In genomic region chr6:51379560-51380274, GRCm38 (mm10) we compare ENCODE assay signal across 8 mouse cellular contexts. TPM values are rescaled to one million over a fixed set of nuclear protein-coding genes. Genes with fewer than 3 reads are reported as not detected.
A peak's percentile ranks its signal among the peaks of the same experiment; 100 is the strongest.
DNase-seq lines count a peak whose midpoint lies in the region; ATAC-seq and TF ChIP-seq lines count a peak whose summit lies in the region.

No protein-coding gene starts in this region.

- no peaks in the 10 kb centered on the region for H3K9me3 ChIP-seq in embryonic facial prominence, embryonic 15.5 days (replicated peaks)
- no peaks in the 10 kb centered on the region for H3K9me3 ChIP-seq in heart, embryonic 16.5 days (replicated peaks; ENCODE audit: control insufficient read depth, low read length)
- no peaks in the 10 kb centered on the region for H3K9me3 ChIP-seq in liver, embryonic 15.5 days (replicated peaks)

- peak; percentile 2 to 26 for DNase-seq in CD8-positive naive resting alpha-beta T cell, adult 2 months (ENCODE audit: low read depth in 2 of 2, low spot score in 2 of 2)
- DNase-seq in kidney, postnatal 4 days: peak; percentile 67 to 76
- peak; percentile 29 for DNase-seq in ovary, postnatal 10 days (ENCODE audit: low spot score)
- peak; percentile 87 for DNase-seq in thymus, postnatal 4 days

- 5% methylated on average over 36 of the region's 36 CpGs for WGBS in embryonic facial prominence, embryonic 15.5 days
- WGBS in heart, embryonic 16.5 days: 3% methylated on average over 36 of the region's 36 CpGs
- WGBS in liver, embryonic 15.5 days (ENCODE audit: insufficient replicate concordance): 2% methylated on average over 36 of the region's 36 CpGs

- no peak for TF ChIP-seq POLR2A in bone marrow macrophage, adult 2 months (IDR thresholded peaks at IDR 0.05; ENCODE audit: borderline replicate concordance, low read depth, low read length)

- TF ChIP-seq CTCF in bone marrow macrophage, adult 2 months (IDR thresholded peaks at IDR 0.05; ENCODE audit: low read depth, low read length): no peak

- no peak overlapping the region for H3K27ac ChIP-seq in bone marrow macrophage, adult 2 months (ENCODE audit: insufficient read depth, low read depth, low read length)
- H3K27ac ChIP-seq in embryonic facial prominence, embryonic 15.5 days (replicated peaks): peak overlapping the region; percentile 89
- H3K27ac ChIP-seq in heart, embryonic 16.5 days (ENCODE audit: low read length): peak overlapping the region; percentile 88
- no peak overlapping the region for H3K27ac ChIP-seq in liver, embryonic 15.5 days (replicated peaks)

- H3K9ac ChIP-seq in embryonic facial prominence, embryonic 15.5 days: peak overlapping the region; percentile 47
- H3K9ac ChIP-seq in heart, embryonic 16.5 days (ENCODE audit: low read length): peak overlapping the region; percentile 77
- peak overlapping the region; percentile 35; the same call in 1 of the 2 replicates for H3K9ac ChIP-seq in liver, embryonic 15.5 days

- H3K4me1 ChIP-seq in bone marrow macrophage, adult 2 months (ENCODE audit: control insufficient read depth, insufficient read depth, low read length): no peaks in the 10 kb centered on the region
- H3K4me1 ChIP-seq in embryonic facial prominence, embryonic 15.5 days: peaks cover 9% of the 10 kb centered on the region; the same call in 1 of the 2 replicates
- H3K4me1 ChIP-seq in heart, embryonic 16.5 days (ENCODE audit: control insufficient read depth, insufficient read depth, low read length): peaks cover 8% of the 10 kb centered on the region; the same call in 1 of the 2 replicates
- peaks cover 10% of the 10 kb centered on the region; the same call in 1 of the 2 replicates for H3K4me1 ChIP-seq in liver, embryonic 15.5 days (replicated peaks)

- no peaks in the 10 kb centered on the region for H3K27me3 ChIP-seq in embryonic facial prominence, embryonic 15.5 days
- no peaks in the 10 kb centered on the region for H3K27me3 ChIP-seq in heart, embryonic 16.5 days (ENCODE audit: control insufficient read depth, insufficient read depth, low read length)
- H3K27me3 ChIP-seq in liver, embryonic 15.5 days: peaks cover 14% of the 10 kb centered on the region

- peak; percentile 69 for ATAC-seq in embryonic facial prominence, embryonic 15.5 days (ENCODE audit: insufficient number of reproducible peaks, low FRiP score, low TSS enrichment, low read depth)
- ATAC-seq in heart, embryonic 16.5 days (replicated peaks; ENCODE audit: extremely low read depth, insufficient read depth, low FRiP score): peak; percentile 71
- no peak for ATAC-seq in liver, embryonic 15.5 days (ENCODE audit: insufficient read depth)

- peak overlapping the region; percentile 55 for H3K4me2 ChIP-seq in embryonic facial prominence, embryonic 15.5 days (replicated peaks)
- H3K4me2 ChIP-seq in heart, embryonic 16.5 days (ENCODE audit: low read depth, low read length): peak overlapping the region; percentile 69
- peak overlapping the region; percentile 69 for H3K4me2 ChIP-seq in liver, embryonic 15.5 days

- peak overlapping the region; percentile 42 for H3K4me3 ChIP-seq in bone marrow macrophage, adult 2 months (ENCODE audit: insufficient read depth, low read length)
- H3K4me3 ChIP-seq in embryonic facial prominence, embryonic 15.5 days (replicated peaks): peak overlapping the region; percentile 41
- peak overlapping the region; percentile 49 for H3K4me3 ChIP-seq in heart, embryonic 16.5 days (ENCODE audit: low read length)
- peak overlapping the region; percentile 48 for H3K4me3 ChIP-seq in liver, embryonic 15.5 days (replicated peaks)

- H3K36me3 ChIP-seq in embryonic facial prominence, embryonic 15.5 days: no peaks in the 10 kb centered on the region
- H3K36me3 ChIP-seq in heart, embryonic 16.5 days (ENCODE audit: control insufficient read depth, insufficient read depth): no peaks in the 10 kb centered on the region
- H3K36me3 ChIP-seq in liver, embryonic 15.5 days (replicated peaks): no peaks in the 10 kb centered on the region

RNA-seq across cellular contexts. Expression of gene Nfe2l3, which starts 52.8 kb away (rescaled TPM):
- not detected in 2 replicates for polyA plus RNA-seq in bone marrow macrophage, adult 2 months (2012; ENCODE audit: insufficient read depth, insufficient read length, missing spikeins)
- polyA plus RNA-seq in embryonic facial prominence, embryonic 15.5 days (2015; fragmentation: Nextera tagmentation; extraction: Ambion mirVana): 6.5 and 9.4 TPM in 2 replicates
- 2.3 and 4.0 TPM in 2 replicates for polyA plus RNA-seq in heart, embryonic 16.5 days (2015; fragmentation: Nextera tagmentation; extraction: Ambion mirVana)
- polyA plus RNA-seq in liver, embryonic 15.5 days (2015; fragmentation: Nextera tagmentation; extraction: Ambion mirVana): 0.17 and 0.20 TPM in 2 replicates

Comparison
In these comparisons a context has a peak if more than half of its experiments do, and no peak if none do; other contexts are left out.
1. DNase-seq: peak in every context shown above with its lines; median percentile 87 in thymus, postnatal 4 days; 72 in kidney, postnatal 4 days; 29 in ovary, postnatal 10 days; 14 in CD8-positive naive resting alpha-beta T cell, adult 2 months.
2. H3K27ac ChIP-seq: peak in embryonic facial prominence, embryonic 15.5 days (single experiment) and heart, embryonic 16.5 days (single experiment); none in bone marrow macrophage, adult 2 months (single experiment) and liver, embryonic 15.5 days (single experiment).
3. Peak in every context shown above with its lines, with median percentiles within 50 percentile points of each other: H3K4me3 ChIP-seq, H3K4me2 ChIP-seq and H3K9ac ChIP-seq.